Mouse (Mus musculus) T-helper 1 cell (primary cell): ENCODE data around the gene Smarcc1.
"Not testable (repeated sequence)": the region's sequence is repeated elsewhere in the genome, so short reads cannot be mapped to it uniquely, and the experiment has no call there.

Experiments used
- in situ Hi-C: fragments of 300-600 bp; cut with MboI, MseI; formaldehyde crosslinking; loops from one replicate; pipeline ENCODE4 v1.15.1; 2025; ENCODE audit warnings: high pct_unique_total_duplicates

The Smarcc1 gene

GRCm38 (mm10) chr9:110116977-110117778 lies at the start of gene Smarcc1:
Smarcc1 (plus strand) TSS chr9:110117708.
- in situ Hi-C loops = no loop called here

DNA sequence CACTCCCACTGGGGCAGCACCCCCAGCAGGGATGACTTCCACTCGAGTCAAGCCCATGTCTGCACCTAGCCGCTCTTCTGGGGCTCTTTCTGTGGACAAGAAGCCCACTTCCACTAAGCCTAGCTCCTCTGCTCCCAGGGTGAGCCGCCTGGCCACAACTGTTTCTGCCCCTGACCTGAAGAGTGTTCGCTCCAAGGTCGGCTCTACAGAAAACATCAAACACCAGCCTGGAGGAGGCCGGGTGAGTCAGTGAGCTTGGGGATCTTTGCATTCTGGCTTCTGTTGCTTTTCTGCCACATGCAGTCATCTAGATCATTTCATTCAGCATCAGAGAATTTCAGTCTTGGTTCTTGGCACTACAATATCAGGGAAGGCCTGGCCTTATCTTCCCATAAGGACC lies 48.8 kb upstream of the Smarcc1 start:
- in situ Hi-C loops = no loop called here

- in situ Hi-C loops = loop anchor here (5.0 kb wide), 2 partner anchors 83 to 163 kb away; no protein-coding TSS in a partner anchor
Measured at GRCm38 (mm10) chr9:110070358-110070757, 47.1 kb upstream of the Smarcc1 start.

- in situ Hi-C loops = loop anchor here (5.0 kb wide), 2 partner anchors 84 to 164 kb away; no protein-coding TSS in a partner anchor
Measured at GRCm38 (mm10) chr9:110071011-110071410, 46.5 kb upstream of the Smarcc1 start.

DNA sequence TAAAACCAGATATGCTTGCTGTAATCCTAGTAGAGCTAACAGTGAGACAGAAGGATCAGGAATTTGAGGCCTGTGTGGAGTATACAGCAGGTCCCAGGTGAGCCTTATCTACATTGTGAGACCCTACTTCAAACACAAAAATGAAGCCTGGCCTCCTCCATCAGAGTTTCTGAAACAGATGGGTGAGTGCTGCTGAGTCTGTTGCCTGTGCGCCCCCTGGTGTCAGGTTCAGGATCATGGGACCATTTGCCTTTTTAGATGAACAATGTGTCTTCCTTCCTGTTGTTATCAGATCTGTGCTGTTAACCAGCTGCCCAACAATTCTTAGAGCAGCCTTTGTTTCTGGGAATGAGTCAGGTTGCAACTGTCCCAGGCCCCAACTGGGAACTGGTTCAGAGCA lies 45.7 kb upstream of the Smarcc1 start:
- in situ Hi-C loops = loop anchor here (5.0 kb wide), 2 partner anchors 85 to 165 kb away; no protein-coding TSS in a partner anchor

GRCm38 (mm10) chr9:110076468-110076867 lies 41.0 kb upstream of the Smarcc1 start:
- in situ Hi-C loops = not testable (repeated sequence)

- in situ Hi-C loops = no loop called here
Measured at GRCm38 (mm10) chr9:110081066-110081465, 36.4 kb upstream of the Smarcc1 start.

DNA sequence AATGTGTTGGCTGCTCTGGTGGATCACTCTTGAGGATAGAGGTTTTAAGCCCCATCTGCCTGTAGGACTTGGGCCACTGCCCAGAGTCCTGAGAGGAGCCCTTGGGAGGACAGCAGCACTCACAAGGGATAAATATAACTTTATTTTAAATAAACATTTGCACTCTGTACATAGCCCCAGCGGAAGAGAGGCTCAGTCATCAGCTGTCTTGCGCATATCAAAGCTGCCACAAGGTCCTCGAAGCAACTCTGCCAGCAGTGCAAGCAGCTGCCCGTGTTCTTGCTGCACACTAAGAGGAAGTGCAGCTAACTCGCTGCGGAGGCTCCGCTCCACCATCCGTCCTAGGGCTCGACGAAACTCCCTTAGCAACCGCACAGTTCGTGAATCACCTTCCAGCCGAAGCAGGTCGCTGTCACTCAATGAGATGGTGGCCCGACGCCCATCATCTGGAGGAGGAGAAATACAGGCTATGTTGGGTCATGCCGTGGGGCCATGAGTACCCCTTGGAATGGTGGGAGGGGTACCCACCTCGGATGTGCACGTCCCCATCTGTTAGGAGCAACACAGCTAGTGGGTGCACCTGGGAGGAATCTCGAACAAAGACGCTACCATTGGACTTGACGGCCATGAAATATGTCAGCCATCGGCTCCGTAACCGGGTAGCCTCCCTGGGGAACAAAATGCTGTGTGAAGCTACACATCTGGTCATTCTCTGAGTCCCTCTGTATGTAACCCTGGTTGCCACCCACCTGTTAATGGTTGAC lies 33.1 kb upstream of the Smarcc1 start:
- in situ Hi-C loops = no loop called here

- in situ Hi-C loops = no loop called here
Measured at GRCm38 (mm10) chr9:110085693-110086092, 31.8 kb upstream of the Smarcc1 start.

DNA sequence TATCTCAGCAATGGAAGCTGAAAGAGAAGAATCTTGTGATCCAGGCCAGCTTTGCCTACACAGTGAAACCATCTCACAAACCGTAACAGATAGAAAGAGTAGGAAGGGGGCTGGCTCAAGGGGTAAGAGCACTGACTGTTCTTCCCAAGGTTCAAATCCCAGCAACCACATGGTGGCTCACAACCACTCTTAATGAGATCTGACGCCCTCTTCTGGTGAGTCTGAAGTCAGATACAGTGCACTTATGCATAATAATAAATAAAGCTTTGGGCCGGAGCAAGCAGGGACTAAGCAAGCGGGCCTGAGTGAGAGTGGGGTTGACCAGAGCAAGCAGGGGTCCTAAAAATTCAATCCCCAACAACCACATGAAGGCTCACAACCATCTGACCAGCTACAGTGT lies 24.2 kb upstream of the Smarcc1 start:
- in situ Hi-C loops = no loop called here

- in situ Hi-C loops = no loop called here
Measured at GRCm38 (mm10) chr9:110094761-110095160, 22.7 kb upstream of the Smarcc1 start.

- in situ Hi-C loops = no loop called here
Measured at GRCm38 (mm10) chr9:110097791-110098190, 19.7 kb upstream of the Smarcc1 start.

GRCm38 (mm10) chr9:110100627-110101600 lies 16.6 kb upstream of the Smarcc1 start:
- in situ Hi-C loops = no loop called here

- in situ Hi-C loops = no loop called here
Measured at GRCm38 (mm10) chr9:110116353-110116976, 1.0 kb upstream of the Smarcc1 start.

DNA sequence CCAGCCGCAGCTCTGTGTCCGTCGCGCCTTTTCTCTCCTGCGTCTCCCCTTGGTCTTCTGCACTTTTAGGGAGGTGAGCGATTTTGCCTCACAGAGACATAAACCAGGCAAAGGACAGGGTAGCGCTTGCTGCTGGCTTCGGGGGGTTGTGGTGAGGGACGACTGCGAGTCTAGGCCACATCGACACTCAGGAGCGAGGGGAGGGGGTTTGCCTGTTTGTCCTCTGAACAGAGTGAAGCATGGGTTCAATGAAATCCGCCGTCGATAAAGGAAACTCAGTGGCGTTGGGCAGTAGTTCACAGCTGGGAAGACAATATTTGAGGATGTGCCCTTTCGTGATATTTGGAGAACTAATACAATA lies 251 bp downstream of the Smarcc1 start, which contains the start of gene Dhx30:
Gene Dhx30, minus strand, starts transcription at position 52 of the 361 bp plus-strand sequence.
- in situ Hi-C loops = no loop called here

GRCm38 (mm10) chr9:110118249-110118648 lies 741 bp downstream of the Smarcc1 start:
- in situ Hi-C loops = no loop called here

- in situ Hi-C loops = no loop called here
Measured at GRCm38 (mm10) chr9:110121424-110121823, 3.9 kb downstream of the Smarcc1 start.

- in situ Hi-C loops = no loop called here
Measured at GRCm38 (mm10) chr9:110123322-110123721, 5.8 kb downstream of the Smarcc1 start.

DNA sequence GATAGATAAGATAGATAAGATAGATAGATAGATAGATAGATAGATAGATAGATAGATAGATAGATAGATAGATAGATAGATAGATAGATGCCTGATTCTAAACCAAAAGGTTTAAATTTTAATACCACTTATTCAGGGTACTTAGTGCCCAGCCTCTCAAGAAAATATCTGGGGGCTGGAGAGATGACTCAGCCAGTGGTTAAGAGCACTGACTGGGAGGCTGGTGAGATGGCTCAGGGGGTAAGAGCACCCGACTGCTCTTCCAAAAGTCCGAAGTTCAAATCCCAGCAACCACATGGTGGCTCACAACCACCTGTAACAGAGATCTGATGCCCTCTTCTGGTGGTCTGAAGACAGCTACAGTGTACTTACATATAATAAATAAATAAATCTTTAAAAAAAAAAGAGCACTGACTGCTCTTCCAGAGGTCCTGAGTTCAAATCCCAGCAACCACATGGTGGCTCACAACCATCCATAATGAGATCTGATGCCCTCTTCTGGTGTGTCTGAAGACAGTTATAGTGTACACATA lies 6.6 kb downstream of the Smarcc1 start:
- in situ Hi-C loops = not testable (repeated sequence)

DNA sequence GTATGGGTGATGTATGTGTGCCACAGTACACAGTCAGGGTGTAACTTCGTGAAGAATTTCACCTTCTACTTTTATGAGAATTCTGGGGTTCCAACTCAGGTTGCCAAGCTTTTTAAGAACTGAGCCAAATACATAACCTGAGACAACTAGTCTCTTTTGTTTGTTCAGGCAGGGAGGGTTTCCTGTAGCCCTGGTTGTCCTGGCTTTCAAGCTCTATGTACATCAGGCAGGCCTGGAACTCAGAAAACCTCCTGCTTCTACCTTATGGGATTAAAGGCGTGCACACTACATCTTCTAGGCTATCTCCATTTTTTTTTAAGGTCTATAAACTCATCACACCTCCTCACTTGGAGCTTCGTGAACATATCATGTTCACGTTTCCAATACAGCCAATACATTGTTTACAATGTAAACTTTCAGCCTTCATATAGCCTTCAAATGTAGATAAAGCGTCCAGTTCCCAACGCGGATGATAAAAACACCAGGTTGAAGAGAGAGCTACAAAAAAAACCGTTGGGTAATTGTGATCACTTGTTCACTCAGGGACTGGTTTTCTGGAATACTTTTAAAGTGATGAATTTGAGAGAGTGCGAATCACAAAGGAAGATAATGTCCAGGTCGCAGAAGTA lies 13.5 kb downstream of the Smarcc1 start:
- in situ Hi-C loops = no loop called here
